Mouse (Mus musculus) retina, postnatal 1 day (tissue): ENCODE data around the gene 1700034J05Rik.

Experiments used
- DNase-seq: peaks from one replicate; pipeline ENCODE4 v3.0.0-alpha.2; 2012

The 1700034J05Rik gene

GRCm38 (mm10) chr6:146954258-146954657 lies at the start of gene 1700034J05Rik:
Gene 1700034J05Rik, minus strand, starts transcription at chr6:146954422.
- no peak for DNase-seq

- no peak for DNase-seq
Observed at GRCm38 (mm10) chr6:146999755-147000154, 45.5 kb upstream of the 1700034J05Rik start.

DNA sequence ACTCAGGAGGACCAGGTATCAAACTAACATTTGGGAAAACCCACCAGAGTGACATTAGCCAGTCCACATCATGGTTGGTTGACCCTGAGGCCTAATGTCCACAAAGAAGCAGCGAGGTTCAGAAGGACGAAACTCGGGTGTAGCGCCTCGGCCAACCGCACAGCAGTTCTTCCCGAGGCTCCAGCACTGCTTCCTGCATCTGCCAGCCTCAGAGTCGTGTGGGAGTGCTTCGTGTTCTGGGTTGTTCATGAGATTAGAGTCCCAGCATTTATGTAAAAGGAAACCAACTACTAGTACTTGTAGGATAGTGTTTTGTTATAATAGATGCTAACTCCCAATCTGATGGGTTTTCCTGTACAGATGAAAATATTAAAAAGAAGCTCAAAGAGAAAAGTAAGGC lies 45.1 kb upstream of the 1700034J05Rik start:
- DNase-seq, result no peak

GRCm38 (mm10) chr6:146998710-146999109 lies 44.5 kb upstream of the 1700034J05Rik start:
- DNase-seq, result no peak

- no peak for DNase-seq
Observed at GRCm38 (mm10) chr6:146997006-146997405, 42.8 kb upstream of the 1700034J05Rik start.

GRCm38 (mm10) chr6:146995878-146996277 lies 41.7 kb upstream of the 1700034J05Rik start:
- DNase-seq, result no peak

DNA sequence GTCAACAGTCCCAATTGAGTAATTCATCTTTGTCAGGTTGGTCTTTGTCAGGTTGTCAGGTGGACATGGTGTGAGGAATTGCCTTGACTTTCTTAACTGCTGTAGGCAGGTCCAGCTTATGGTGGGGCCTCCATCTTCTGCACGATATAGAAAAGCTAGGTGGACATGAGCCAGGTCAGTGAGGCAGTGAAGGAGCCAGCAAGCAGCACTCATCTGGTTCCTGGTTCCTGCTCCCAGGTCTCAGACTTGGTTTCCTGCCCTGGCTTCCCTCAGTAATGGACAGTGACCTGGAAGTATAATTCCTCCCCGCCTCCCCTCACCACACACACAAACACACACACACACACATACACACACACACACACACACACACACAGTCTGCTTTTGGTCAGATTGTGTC lies 41.2 kb upstream of the 1700034J05Rik start:
- no peak for DNase-seq

- DNase-seq, result peak; percentile 57
Observed at GRCm38 (mm10) chr6:146994236-146994635, 40.0 kb upstream of the 1700034J05Rik start.

DNA sequence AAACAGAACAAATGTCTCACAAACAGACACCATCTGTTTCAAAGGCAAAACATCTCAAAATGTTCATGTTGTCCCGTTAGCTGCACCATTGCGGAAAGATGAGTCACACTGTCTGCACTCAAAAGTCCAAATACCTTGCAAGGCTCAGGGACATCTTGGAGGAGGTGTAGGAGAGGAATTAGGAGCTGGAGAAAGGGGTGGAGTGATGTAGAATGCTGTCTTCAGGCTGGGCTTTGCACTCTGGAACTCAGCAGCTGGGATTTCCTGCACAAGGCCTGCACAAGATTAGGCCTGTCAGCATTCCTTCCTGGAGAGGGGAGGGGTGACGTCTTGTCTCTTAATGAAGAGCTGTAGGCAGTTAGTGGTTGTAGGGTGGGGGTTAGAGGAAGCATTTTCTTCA lies 30.3 kb upstream of the 1700034J05Rik start:
- DNase-seq, result no peak

GRCm38 (mm10) chr6:146981249-146981835 lies 27.1 kb upstream of the 1700034J05Rik start:
- peak; percentile 32 for DNase-seq

DNA sequence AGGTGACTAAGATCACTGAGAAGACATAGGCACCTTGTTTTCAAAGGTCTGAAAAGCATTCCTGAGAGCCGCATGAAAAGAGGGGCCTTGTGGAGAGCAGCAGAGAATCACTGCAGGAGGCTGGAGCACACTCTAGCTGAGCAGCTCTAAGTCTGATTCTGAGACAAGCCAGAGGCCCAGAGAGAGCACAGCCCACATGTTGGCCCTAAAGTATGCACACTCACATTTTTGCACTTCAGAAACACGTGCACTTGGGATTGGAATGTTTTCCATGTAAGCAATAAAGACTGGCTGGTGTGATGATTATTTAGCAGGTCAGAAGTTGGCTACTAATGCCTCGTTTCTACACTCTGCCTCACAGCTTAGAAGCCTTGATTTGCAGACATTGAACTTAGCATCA lies 25.7 kb upstream of the 1700034J05Rik start:
- no peak for DNase-seq

GRCm38 (mm10) chr6:146979115-146979744 lies 25.0 kb upstream of the 1700034J05Rik start:
- DNase-seq, result no peak

GRCm38 (mm10) chr6:146978691-146979114 lies 24.5 kb upstream of the 1700034J05Rik start:
- DNase-seq, result no peak

DNA sequence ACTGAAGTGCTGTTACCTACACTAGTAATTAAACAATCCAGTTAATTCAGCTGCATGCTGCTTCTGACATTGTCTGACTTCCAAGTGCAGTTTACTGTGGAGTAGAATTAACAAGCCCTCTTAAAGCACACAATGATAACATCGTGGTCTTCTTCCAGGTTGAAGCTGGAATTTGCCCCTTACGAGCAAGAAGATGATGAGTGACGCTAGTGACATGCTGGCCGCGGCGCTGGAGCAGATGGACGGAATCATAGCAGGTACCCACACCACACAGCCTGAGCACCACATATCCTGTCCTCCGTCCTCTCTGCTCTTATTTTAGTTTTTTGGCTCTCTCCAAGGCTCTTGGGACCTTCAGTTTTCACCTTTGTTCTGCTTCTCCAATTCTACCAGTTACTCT lies 22.2 kb upstream of the 1700034J05Rik start:
- DNase-seq, result no peak

GRCm38 (mm10) chr6:146973830-146974229 lies 19.6 kb upstream of the 1700034J05Rik start:
- no peak for DNase-seq

DNA sequence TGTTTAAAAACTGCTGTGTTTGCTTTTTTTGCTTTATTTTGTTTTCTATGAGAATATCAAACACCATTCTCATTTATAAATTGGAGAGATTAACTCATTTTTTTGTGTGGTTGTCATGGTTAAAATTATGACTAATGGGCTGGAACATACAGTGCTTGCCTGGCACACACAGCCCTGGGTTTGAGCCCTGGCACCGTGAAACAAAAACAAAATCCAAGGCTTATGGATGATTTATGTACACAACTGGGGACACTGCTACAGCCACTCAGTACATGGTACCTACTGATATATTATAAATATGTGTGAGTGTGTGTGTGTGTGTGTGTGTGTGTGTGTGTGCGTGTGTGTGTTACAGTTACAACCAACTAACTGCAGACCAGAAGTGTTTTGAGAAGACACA lies 19.2 kb upstream of the 1700034J05Rik start:
- no peak for DNase-seq

DNA sequence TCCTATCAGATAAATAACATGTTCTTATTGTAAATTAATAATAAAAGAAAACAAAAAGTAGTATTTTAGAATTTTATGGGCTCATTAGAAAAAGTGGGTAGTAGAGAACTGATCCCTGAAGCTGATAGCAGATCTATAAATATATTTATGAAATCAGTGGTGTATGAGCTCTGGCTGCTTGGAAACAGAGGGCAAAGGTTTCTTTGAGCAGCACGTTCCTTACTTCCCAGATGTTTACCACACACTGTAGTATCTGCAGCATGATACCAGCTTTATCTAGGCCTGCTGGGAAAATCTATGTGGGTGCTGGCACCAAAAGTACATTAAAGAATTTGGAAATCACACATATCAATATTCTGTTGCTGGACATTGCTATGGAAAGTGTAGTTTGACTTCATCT lies 18.5 kb upstream of the 1700034J05Rik start:
- no peak for DNase-seq

- DNase-seq, result peak; percentile 37
Observed at GRCm38 (mm10) chr6:146972009-146972408, 17.8 kb upstream of the 1700034J05Rik start.

GRCm38 (mm10) chr6:146971366-146971765 lies 17.1 kb upstream of the 1700034J05Rik start:
- DNase-seq, result no peak

DNA sequence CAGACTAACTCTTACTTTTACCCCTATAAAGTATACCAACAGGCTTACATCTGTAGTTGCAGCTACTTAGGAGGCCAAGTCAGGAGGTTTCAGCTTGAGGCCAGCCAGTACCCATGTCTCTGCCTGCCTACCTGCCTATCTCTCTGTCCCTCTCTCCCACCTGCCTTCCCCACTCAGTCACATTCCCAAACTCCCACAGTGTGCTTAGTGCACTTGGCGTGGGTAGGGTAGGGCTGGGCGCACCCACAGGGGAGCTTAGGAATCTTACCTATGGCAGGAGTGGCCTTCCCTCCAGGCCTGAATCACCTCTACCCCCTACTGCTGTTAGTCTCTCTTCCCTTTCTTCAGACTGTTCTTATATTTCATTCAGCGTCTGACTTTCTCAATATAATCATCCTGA lies 16.6 kb upstream of the 1700034J05Rik start:
- DNase-seq, result no peak

DNA sequence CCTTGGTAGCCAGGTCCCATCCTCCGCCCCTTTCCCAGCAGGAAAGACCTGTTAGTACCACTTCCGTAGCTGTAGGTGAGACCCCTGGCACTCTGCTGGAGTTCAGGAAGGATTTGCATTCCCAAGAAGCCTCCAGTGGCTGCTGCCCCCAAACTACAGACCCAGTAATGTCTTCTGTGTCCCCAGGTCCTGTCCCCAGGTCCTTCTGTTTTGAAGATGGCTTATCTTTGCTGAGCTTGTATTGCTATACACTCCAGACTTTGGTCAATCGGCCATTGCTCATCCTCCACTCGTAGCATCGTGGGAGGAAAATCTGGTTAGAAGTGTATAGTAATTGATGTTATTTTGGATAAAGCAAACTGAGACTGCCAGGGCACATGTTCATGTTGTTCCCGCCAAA lies 13.6 kb upstream of the 1700034J05Rik start:
- no peak for DNase-seq

DNA sequence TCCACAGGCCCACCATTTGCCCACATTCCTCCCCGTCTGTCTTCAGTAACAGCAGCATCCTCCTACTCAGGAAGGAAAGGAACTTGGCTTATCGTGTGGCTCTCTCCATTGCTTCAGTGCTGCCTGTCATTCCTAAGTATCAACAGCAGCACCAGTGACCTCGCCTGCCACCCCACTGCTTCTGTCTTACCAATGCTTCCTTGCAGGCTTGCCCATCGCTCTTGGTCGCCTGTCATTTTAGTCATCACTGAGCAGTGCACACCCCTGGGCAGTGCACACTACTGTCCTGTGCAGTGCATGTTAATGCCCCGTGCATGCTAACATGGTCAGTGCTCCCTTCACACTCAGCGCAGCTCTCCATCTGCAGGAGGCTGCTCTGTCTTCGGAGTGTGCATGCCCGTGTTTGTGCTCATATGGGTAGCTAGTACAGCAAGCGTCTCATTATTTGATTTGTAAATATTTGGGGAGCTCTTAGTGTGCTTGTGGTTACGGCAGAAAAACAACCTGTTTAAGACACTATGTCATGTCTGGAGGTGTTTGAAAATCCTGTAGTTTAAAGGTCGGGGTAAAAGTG lies 12.3 kb upstream of the 1700034J05Rik start:
- no peak for DNase-seq

DNA sequence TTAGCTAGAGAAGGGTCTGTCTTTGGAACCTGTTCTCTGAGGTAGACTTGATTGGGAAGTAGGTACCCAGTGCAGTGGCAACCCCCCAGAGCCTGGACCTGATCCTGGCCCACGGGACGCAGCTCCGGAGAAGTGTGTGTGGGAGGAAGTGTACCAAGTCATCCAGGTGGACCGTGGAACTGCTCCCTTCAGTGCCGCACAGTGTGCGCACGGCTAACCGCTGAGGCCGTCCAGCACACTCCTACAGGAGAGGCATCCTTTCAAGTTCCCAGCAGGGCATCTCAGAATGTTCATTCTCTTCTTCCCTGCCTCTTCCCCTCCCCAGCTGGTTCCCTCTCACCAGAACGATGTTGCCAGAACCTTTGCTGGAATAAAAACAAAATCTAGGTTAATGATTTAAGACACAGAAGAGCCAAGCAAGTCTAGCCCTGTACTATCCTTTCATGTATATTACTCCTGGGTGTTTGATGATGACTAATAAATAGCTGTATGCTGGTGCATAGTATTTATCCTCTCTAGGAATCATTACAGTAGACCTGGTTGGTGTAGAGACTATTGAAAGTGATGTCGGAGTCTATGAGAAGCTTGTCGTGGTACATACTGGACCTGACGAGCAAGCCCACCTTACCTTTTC lies 11.0 kb upstream of the 1700034J05Rik start:
- no peak for DNase-seq
